19 mouse cellular contexts compared by ENCODE assay signal in the genomic region with DNA sequence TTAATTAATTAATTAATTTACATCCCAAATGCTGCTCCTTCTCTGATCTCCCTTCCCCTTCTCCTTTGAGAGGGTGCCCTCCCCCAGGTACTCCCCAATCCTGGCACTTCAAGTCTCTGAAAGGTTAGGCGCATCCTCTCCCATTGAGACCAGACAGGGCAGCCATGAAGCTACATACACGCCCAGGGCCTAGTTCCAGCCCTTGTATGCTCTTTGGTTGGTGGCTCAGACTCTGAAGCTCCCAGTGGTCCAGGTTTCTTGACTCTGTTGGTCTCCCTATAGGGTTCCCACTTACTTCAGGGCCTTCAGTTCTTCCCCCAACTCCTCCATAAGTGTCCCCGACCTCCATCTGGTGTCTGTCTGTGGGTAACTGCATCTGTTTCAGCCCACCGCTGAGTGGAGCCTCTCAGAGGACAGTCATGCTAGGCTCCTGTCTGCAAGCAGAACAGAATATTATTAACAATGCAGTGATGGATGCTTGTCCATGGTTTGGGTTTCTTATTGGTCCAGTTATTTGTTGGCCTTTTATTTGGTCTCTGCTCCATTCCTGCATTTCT. TPM values are rescaled to one million over a fixed set of nuclear protein-coding genes. Genes with fewer than 3 reads are reported as not detected.
DNase-seq lines count a peak whose midpoint lies in the region; ATAC-seq lines count a peak whose summit lies in the region.
"Had no signal": no experiment of that assay in that cellular context is flagged by ENCODE, and none has a peak within 500 bp of the region (broad histone marks: within the 10 kb centered on the region; RNA-seq: fewer than 3 reads in every experiment).

No protein-coding gene starts in this region.

- no peak overlapping the region for H3K4me3 ChIP-seq in kidney, embryonic 14.5 days (ENCODE audit: low read length)
- no peak overlapping the region for H3K4me3 ChIP-seq in midbrain, embryonic 11.5 days (ENCODE audit: low read depth, low read length)
- no peak overlapping the region for H3K4me3 ChIP-seq in midbrain, embryonic 16.5 days (ENCODE audit: low read depth, low read length)
- H3K4me3 ChIP-seq: heart, embryonic 15.5 days; hindbrain, embryonic 13.5 days; midbrain, embryonic 10.5 days; neural tube, embryonic 15.5 days had no signal

- H3K27ac ChIP-seq in kidney, embryonic 14.5 days (ENCODE audit: low read depth, low read length): no peak overlapping the region
- H3K27ac ChIP-seq in midbrain, embryonic 11.5 days (ENCODE audit: low read depth, low read length): no peak overlapping the region
- H3K27ac ChIP-seq in midbrain, embryonic 16.5 days (ENCODE audit: low read length): no peak overlapping the region
- H3K27ac ChIP-seq: heart, embryonic 15.5 days; hindbrain, embryonic 13.5 days; midbrain, embryonic 10.5 days; neural tube, embryonic 15.5 days had no signal

- no peaks in the 10 kb centered on the region for H3K4me1 ChIP-seq in kidney, embryonic 14.5 days (ENCODE audit: control insufficient read depth, insufficient read depth, low read length)
- no peaks in the 10 kb centered on the region for H3K4me1 ChIP-seq in midbrain, embryonic 11.5 days (ENCODE audit: control insufficient read depth, insufficient read depth, low read length)
- peaks cover 3% of the 10 kb centered on the region; the same call in 1 of the 2 replicates for H3K4me1 ChIP-seq in midbrain, embryonic 16.5 days (ENCODE audit: control insufficient read depth, insufficient read depth, low read length)
- H3K4me1 ChIP-seq: heart, embryonic 15.5 days; hindbrain, embryonic 13.5 days had no signal

- no peak for ATAC-seq in kidney, embryonic 14.5 days (ENCODE audit: low FRiP score, low TSS enrichment)
- ATAC-seq in midbrain, embryonic 11.5 days (ENCODE audit: low FRiP score): no peak
- ATAC-seq in midbrain, embryonic 16.5 days: no peak
- ATAC-seq: forebrain, embryonic 16.5 days; intestine, embryonic 16.5 days had no signal

- no peak overlapping the region for H3K9ac ChIP-seq in kidney, embryonic 14.5 days (ENCODE audit: low read depth, low read length)
- no peak overlapping the region for H3K9ac ChIP-seq in midbrain, embryonic 11.5 days (ENCODE audit: low read length)
- no peak overlapping the region for H3K9ac ChIP-seq in midbrain, embryonic 16.5 days (ENCODE audit: low read depth, low read length)
- H3K9ac ChIP-seq: heart, embryonic 15.5 days; hindbrain, embryonic 13.5 days; neural tube, embryonic 15.5 days had no signal

- H3K27me3 ChIP-seq in kidney, embryonic 14.5 days (ENCODE audit: control insufficient read depth, insufficient read depth, low read length): no peaks in the 10 kb centered on the region
- no peaks in the 10 kb centered on the region for H3K27me3 ChIP-seq in midbrain, embryonic 11.5 days (ENCODE audit: control insufficient read depth, insufficient read depth, low read length)
- H3K27me3 ChIP-seq in midbrain, embryonic 16.5 days (ENCODE audit: control insufficient read depth, insufficient read depth, low read depth, low read length): no peaks in the 10 kb centered on the region
- H3K27me3 ChIP-seq: heart, embryonic 15.5 days; hindbrain, embryonic 13.5 days; neural tube, embryonic 15.5 days had no signal

- H3K9me3 ChIP-seq in kidney, embryonic 14.5 days (ENCODE audit: control insufficient read depth, low read length): no peaks in the 10 kb centered on the region
- H3K9me3 ChIP-seq in midbrain, embryonic 11.5 days (ENCODE audit: control insufficient read depth, low read length): no peaks in the 10 kb centered on the region
- no peaks in the 10 kb centered on the region for H3K9me3 ChIP-seq in midbrain, embryonic 16.5 days (replicated peaks; ENCODE audit: control insufficient read depth, low read length, poor library complexity, severe bottlenecking)
- H3K9me3 ChIP-seq: heart, embryonic 15.5 days; hindbrain, embryonic 13.5 days; neural tube, embryonic 15.5 days had no signal

- DNase-seq in gastrocnemius, adult 18-20 months (ENCODE audit: low spot score): peak; percentile 49
- DNase-seq in gastrocnemius, postnatal 25 days: no peak
- DNase-seq in kidney, postnatal 10 days: peak; percentile 57
- peak; percentile 73 for DNase-seq in midbrain, embryonic 11.5 days (ENCODE audit: low spot score, missing footprints)
- DNase-seq in thymus, postnatal 25 days: peak; percentile 50
- DNase-seq in cerebellum, postnatal 25 days: no peak
- DNase-seq: adrenal gland, postnatal 25 days; cerebellum, adult 9-11 months; layer of hippocampus, adult 9-11 months; retina, postnatal 1 day had no signal

- no peaks in the 10 kb centered on the region for H3K36me3 ChIP-seq in kidney, embryonic 14.5 days (ENCODE audit: control insufficient read depth, insufficient read depth, low read length)
- H3K36me3 ChIP-seq in midbrain, embryonic 11.5 days (ENCODE audit: control insufficient read depth, insufficient read depth, low read length): no peaks in the 10 kb centered on the region
- no peaks in the 10 kb centered on the region for H3K36me3 ChIP-seq in midbrain, embryonic 16.5 days (ENCODE audit: control insufficient read depth, insufficient read depth, low read length)
- H3K36me3 ChIP-seq: heart, embryonic 15.5 days; hindbrain, embryonic 13.5 days; midbrain, embryonic 10.5 days; neural tube, embryonic 15.5 days had no signal

- 74% methylated on average over 4 of the region's 4 CpGs for WGBS in kidney, embryonic 14.5 days
- 72% methylated on average over 4 of the region's 4 CpGs for WGBS in midbrain, embryonic 11.5 days
- 81% methylated on average over 4 of the region's 4 CpGs for WGBS in midbrain, embryonic 16.5 days

- H3K4me2 ChIP-seq in kidney, embryonic 14.5 days (replicated peaks; ENCODE audit: low read depth, low read length): no peak overlapping the region
- H3K4me2 ChIP-seq in midbrain, embryonic 11.5 days: no peak overlapping the region
- no peak overlapping the region for H3K4me2 ChIP-seq in midbrain, embryonic 16.5 days (ENCODE audit: low read length)
- H3K4me2 ChIP-seq: heart, embryonic 15.5 days; hindbrain, embryonic 13.5 days; liver, embryonic 11.5 days; neural tube, embryonic 15.5 days had no signal

RNA-seq across cellular contexts. Expression of a gene that starts 26.9 kb away (rescaled TPM):
- 10 to 100 TPM; 48.1 to 84.1 TPM for total RNA-seq in gastrocnemius, adult 18-20 months (2021)
- 10 to 100 TPM; 91.6 to 95.8 TPM for total RNA-seq in gastrocnemius, postnatal 25 days (2021)
- 19.4 and 19.8 TPM in 2 replicates for polyA plus RNA-seq in kidney, embryonic 14.5 days (2014; fragmentation: Nextera tagmentation; extraction: Ambion mirVana)
- polyA plus RNA-seq in midbrain, embryonic 11.5 days (2014; fragmentation: Nextera tagmentation; extraction: Ambion mirVana): 14.5 and 16.0 TPM in 2 replicates
- 10.2 and 12.1 TPM in 2 replicates for polyA plus RNA-seq in midbrain, embryonic 16.5 days (2015; fragmentation: Nextera tagmentation; extraction: Ambion mirVana)

RNA-seq across cellular contexts. Expression of a gene that starts 36.6 kb away (rescaled TPM):
- 10 to 100 TPM; 21.8 to 23.0 TPM for total RNA-seq in gastrocnemius, adult 18-20 months (2021)
- 10 to 100 TPM; 21.8 to 24.3 TPM for total RNA-seq in gastrocnemius, postnatal 25 days (2021)
- polyA plus RNA-seq in kidney, embryonic 14.5 days (2014; fragmentation: Nextera tagmentation; extraction: Ambion mirVana): 57.0 and 85.8 TPM in 2 replicates
- polyA plus RNA-seq in midbrain, embryonic 11.5 days (2014; fragmentation: Nextera tagmentation; extraction: Ambion mirVana): 43.2 and 46.0 TPM in 2 replicates
- 69.8 and 72.4 TPM in 2 replicates for polyA plus RNA-seq in midbrain, embryonic 16.5 days (2015; fragmentation: Nextera tagmentation; extraction: Ambion mirVana)

Comparison
In these comparisons a context has a peak if more than half of its experiments do, and no peak if none do; other contexts are left out.
1. DNase-seq: peak in gastrocnemius, adult 18-20 months (single experiment), kidney, postnatal 10 days (single experiment), midbrain, embryonic 11.5 days (single experiment) and thymus, postnatal 25 days (single experiment); none in gastrocnemius, postnatal 25 days (single experiment) and cerebellum, postnatal 25 days (0 of 2).